Mouse (Mus musculus): ENCODE data around the gene Tubg2.
A peak's percentile ranks its signal among the peaks of the same experiment; 100 is the strongest.
"Not testable (repeated sequence)": the region's sequence is repeated elsewhere in the genome, so short reads cannot be mapped to it uniquely, and the experiment has no call there.

Gene Tubg2

DNA sequence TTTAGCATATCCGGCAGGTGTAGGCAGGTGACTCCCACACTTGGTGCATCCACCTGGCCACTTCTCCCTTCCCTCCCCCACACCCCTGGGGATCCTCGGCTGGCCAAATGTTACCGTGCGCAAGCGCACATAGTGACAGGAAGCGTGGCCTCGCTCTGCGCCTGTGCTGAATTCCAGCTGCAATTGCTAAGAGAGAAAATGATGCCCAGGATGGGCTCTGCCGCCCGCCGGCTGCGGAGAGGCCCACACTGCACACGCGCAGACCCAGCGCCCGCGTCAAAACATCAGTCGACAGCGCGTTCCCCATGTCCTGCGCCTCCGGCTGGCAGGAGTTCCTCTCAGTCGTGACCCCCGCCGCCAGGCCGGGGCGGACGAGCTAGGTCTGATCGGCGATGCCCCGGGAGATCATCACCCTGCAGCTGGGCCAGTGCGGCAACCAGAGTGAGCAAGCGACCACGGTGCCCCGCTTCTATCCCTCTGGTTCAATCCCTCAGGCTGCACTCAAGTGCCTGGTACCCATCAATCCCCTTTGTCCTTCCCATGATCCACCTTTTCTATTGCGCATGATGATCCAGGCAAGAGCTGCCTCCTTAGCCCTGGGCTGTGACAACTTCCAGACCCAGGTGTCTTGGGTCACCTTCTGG lies at the start of gene Tubg2:
TSS of gene Tubg2 (plus strand) at position 180 of the 644 bp plus-strand sequence.
- no peak for DNase-seq (ENCODE audit: extremely low read depth, low read depth, low spot score)

DNA sequence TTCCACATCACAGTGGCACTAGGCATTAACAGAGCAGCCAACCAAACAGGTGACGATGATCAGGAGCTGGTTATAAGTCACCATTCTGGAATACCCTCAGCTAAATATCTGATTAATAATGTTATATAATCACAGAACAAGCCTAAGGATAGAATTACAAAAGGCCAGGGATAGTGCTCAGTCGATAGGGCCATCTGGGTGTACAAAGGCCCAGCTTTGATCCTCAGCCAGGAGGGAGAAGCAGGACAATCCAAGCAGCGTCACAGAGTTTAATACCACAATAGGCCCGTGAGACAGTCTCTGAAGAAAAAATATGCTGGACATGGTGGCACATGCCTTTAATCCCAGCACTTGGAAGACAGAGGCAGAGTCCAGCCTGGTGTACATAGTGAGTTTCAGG lies 46.4 kb upstream of the Tubg2 start:
- no peak for DNase-seq (ENCODE audit: extremely low read depth, low read depth, low spot score)

DNA sequence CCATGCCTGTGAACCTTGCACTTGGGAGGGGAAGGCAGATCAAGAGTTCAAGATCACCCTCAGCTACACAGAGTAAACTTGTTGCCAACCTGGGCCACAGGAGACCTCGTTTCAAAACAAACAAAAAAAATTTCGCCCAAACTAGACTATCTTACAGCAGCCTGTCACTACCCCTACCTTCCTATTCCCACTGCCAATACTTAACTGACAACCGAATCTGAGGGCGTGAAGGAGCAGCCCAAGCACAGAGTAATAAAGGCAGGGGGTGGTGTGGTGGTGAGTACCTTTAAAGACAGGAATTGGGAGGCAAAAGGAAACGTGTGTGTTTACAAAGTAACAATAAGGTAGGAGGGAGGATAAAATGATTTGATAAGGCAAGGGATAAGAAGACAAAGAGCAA lies 45.0 kb upstream of the Tubg2 start:
- DNase-seq (ENCODE audit: extremely low read depth, low read depth, low spot score), result no peak

DNA sequence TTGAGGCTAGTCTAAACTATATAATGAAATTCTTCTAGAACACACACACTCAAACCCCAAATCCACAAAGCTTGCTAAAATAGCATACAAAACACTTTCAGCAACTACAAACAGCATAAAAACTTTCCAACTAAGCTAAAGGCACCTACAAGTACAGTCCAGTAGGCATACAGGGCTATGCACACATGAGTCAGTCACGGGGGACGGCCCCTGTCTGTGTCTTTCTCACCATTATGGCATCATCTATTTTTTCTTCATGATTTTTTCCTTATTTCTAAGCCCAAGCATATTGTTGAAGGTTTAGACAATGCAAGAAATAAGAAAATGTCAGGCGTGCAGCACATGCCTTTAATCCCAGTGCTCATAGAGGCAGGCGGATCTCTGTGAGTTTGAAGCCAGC lies 44.5 kb upstream of the Tubg2 start:
- no peak for DNase-seq (ENCODE audit: extremely low read depth, low read depth, low spot score)

DNA sequence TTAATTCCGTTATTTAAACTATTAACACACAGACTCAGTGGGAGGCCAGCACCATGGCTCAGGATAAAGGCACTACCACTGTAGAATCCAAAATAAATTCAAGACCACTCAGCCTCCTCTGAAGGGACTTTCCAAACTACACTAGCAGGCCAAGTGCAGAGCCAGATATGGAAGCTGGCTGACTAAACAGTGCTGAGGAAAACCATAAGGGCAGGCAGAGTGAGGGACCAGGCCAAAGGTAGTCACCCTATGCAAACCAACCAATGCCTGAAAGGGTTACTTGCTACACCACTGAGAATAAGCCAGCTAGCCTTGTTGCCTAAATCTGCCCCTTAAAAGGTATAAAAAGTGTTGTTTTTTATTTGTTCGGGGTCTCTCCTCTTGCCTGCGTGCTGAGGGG lies 43.5 kb upstream of the Tubg2 start:
- no peak for DNase-seq (ENCODE audit: extremely low read depth, low read depth, low spot score)

DNA sequence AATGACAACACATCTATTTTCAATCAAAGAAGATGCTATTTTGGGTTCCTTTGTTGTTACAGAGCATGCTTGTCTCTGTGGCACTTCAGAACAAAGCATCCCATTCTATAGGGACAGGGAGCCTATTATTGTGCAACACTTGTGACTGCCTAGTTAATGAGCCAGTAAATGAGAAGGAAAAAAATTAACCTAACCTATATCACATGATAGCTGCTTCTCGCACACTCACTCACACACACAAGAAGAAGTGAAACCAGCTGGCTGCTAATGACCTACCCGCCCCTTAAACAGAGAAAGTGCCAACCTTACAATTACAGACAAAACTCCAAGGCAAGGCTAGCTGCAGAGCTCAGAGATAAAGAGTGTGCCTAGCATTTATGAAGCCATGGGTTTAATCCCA lies 40.1 kb upstream of the Tubg2 start:
- no peak for DNase-seq (ENCODE audit: extremely low read depth, low read depth, low spot score)

DNA sequence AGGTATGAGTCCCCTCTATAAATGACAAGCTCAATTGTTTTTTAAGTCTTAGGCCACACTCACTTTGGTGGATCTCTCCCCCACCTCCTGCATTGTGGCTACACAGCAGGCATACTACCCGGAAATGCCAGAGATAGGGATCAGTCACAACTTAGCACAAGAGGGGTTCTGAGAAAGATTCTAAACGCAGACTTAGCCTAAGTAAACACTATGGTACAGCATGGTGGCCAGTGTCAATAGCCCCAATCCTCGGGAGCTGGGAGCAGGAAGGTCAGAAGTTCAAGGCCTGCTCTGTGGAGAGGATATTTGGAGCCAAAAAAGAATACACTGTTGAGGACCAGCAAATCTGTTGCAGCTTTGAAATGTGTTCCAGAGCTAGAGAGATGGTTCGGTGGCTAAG lies 37.6 kb upstream of the Tubg2 start:
- DNase-seq (ENCODE audit: extremely low read depth, low read depth, low spot score), result no peak

DNA sequence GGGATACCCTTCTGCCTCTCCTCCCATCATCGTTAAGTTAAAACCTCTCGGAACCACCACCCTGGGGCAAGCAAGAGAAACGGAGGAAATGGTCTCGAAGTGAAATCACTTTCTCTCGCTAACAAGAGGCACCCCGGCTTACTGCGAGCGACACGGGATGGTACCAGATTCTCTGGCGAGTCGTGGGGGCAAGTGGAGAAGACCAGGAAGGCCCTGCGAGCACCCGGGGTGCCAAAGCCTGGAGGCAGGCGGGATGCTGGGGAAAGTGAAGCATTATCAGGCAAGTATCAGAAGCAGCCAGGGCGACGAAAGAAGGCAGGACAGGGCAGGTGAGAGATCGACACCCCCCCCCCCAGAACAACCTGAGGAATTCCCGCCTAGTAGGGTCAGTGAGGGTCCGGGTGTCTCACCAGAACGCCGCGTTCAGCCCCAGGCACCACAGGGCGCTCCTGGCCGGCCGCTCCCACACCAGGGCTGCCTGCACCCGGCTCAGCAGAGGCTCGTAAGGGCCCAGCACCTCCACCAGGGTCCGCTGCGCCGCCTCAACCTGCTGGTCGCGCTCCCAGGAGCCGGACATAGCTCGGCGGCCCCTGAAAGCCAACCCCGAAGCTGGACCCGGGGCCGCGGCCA lies 36.5 kb upstream of the Tubg2 start:
- no peak for DNase-seq (ENCODE audit: extremely low read depth, low read depth, low spot score)

DNA sequence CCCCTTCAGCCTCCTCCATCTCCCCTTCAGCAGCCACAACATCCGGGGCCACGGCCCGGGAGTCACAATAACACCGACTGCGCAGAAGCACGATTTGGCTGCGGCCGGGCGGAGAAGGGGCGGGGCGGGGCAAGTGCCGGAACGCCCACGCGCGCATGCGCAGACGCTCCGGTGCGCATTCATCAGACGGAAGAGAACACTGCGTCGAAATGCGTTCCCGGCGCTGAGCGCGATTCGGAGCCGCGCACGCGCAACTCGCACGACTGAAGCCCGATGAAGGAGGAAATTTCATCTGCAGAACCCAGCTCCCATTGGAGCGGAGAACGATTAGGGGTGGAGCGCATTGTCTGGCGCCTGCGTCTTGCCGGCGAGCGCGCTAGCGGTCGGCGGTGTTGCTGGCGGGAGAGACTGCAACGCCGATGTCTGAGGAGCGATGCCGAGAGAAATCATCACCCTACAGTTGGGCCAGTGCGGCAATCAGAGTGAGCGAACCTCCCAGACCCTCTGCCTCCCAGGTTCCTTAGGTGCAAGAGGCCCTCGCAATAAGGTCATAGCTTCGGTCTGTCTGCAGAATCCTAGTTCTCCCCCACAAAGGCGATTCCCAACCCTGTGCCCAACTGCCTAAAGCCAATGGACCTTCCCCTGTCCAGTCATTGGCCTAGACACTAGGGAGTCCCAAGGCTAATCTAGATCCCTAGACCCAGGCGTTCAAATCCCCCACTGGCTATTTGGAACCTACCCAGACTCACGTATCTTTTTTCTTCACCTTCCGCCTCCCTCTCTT lies 35.8 kb upstream of the Tubg2 start, which contains the start of the genes Retreg3 and Tubg1:
TSS of gene Retreg3 (minus strand) at position 133 of the 784 bp plus-strand sequence.
TSS of gene Tubg1 (plus strand) at position 178 of the 784 bp plus-strand sequence.
- DNase-seq (ENCODE audit: extremely low read depth, low read depth, low spot score), result peak; percentile 83

DNA sequence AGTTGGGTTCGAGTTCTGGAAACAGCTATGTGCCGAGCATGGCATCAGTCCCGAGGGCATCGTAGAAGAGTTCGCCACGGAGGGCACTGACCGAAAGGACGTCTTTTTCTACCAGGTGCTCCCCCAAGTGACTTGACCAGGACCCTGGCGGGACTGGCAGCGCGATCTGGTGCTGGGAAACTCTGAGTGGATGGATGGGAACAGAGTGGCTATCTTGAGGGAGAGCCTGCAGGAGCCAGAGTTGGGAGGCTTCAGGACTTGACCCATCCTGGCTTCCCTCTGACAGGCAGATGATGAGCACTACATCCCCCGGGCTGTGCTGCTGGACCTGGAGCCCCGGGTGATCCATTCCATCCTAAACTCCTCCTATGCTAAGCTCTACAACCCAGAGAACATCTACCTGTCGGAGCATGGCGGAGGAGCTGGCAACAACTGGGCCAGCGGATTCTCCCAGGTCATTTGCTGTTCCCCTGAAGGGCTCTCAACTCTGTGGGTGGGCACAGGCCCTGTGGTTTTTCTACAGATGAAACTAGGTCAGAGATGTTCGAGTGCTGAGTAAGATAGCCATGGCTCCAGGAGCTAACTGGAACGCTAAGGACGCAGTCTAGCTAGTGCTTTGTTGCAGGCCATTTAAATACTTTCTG lies 35.0 kb upstream of the Tubg2 start:
- DNase-seq (ENCODE audit: extremely low read depth, low read depth, low spot score), result no peak

DNA sequence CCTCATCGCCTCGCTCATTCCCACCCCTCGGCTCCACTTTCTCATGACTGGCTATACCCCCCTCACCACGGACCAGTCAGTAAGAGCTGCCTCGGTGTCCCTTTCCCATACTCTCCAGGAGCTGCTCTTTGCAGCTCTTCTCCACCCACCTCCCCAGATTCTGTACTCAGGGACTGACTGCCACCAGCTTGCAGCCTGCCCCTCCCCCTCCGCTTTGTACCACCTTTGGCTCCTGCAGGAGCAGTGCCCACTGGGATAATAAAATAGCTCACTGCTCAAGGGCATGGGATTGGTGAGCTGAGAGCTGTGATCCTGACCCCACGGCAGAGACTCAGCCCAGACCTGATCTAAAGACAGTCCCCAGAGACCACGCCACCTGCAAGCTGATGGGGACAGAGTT lies 31.2 kb upstream of the Tubg2 start:
- DNase-seq (ENCODE audit: extremely low read depth, low read depth, low spot score), result not testable (repeated sequence)

DNA sequence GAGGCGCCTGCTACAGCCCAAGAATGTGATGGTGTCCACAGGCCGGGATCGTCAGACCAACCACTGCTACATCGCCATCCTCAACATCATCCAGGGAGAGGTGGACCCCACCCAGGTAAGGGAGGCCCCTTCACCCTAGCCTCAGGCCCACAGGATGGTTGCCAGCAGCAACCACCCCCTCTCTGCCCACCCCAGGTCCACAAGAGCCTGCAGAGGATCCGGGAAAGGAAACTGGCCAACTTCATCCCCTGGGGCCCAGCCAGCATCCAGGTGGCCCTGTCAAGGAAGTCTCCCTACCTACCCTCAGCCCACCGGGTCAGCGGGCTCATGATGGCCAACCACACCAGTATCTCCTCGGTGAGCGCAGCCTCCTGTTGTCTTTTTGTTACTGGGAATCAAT lies 30.7 kb upstream of the Tubg2 start:
- not testable (repeated sequence) for DNase-seq (ENCODE audit: extremely low read depth, low read depth, low spot score)

DNA sequence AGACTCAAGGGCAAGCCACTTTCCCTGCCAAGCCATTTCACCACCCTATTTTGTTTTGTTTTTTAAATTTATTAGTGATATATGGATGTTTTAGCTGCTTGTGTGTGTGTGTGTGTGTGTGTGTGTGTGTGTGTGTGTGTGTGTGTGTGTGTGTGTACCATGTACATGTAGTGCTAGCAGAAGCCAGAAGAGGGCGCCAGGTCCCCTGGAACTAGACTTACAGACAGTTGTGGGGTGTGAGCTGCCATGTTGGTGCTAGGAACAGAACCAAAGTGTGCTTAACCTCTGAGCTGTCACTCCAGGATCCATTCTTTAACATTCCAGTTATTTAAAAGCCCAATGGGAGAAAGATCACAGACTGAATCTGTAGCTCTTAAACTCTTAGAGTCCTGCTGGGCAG lies 28.6 kb upstream of the Tubg2 start:
- DNase-seq (ENCODE audit: extremely low read depth, low read depth, low spot score), result no peak

DNA sequence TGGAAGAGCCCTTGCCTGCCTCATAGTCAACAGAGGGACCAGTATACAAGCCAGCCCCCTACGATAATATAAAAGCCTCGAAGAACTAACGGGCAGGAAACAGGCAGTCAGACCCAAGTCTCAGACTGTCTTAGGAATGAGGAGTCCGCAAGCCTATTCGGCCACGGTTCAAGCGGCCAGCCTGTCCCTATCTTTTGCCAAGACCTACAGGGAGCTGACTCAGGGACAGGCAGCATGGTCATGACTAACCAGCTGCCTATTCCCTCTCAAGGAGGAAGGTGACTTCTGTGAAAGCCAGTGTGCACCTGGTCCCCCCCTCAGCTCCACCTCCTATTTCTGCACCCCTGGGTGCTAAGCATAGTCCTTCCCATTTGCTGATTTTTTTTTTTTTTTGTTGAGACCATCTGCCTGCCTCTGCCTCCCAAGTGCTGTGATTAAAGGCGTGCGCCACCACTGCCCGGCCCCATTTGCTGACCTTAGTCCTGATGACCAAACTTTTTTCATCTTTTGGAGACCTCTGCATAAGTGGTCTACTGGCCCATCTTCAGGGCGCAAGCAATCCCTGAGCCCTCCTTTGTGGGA lies 26.6 kb upstream of the Tubg2 start:
- DNase-seq (ENCODE audit: extremely low read depth, low read depth, low spot score), result no peak

DNA sequence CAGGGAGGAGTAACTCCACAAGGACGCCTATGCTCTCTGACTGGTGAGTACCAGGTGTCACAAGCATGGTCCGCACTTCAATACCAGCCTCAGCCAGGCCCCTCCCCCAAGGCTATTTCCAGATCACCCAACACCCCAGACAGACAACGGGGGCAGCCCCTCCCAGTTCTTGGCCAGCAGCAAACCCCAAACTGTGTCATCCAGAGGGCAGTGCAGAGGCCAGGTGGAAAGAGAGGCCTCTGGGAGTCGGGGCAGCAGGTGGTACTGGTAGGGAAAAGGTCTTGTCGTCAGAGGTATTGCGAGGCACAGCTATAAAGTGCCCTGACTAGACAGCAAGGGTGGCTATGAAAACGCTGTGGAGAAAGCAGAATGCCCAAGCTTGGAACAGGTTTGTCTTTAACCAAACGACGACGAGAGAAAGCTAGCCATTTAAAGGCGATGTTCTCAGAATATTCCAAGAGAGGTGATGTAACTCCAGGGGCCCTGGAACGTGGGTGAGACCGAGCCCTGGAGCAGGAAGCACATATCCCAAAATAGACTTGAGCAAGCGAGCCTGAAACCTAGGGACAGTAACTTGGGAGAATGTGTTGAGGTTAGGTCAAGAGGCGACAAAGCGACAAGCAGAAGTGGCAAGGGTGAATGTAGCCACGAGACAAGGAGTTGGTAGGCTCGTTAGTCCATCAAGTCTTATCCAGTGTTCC lies 25.5 kb upstream of the Tubg2 start:
- DNase-seq (ENCODE audit: extremely low read depth, low read depth, low spot score), result no peak

DNA sequence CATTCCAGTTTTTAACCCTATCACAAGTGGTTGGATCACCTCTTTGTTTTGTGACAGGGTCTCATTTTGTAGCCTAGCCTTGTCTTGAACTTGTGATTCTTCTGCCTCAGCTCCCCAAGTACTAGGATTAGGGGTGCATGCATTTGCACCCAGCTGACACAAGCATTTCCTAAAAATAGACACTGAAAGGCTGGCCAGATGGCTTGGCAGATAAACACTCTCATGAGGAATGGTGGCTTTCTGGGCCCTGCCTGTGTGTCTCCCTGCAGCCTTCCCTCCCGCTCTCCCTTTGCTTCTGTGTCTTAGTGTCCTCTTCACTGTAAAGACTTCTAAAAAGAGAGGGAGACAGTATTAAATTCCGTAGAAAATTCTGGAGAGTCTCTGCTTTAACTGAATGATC lies 24.5 kb upstream of the Tubg2 start:
- no peak for DNase-seq (ENCODE audit: extremely low read depth, low read depth, low spot score)

DNA sequence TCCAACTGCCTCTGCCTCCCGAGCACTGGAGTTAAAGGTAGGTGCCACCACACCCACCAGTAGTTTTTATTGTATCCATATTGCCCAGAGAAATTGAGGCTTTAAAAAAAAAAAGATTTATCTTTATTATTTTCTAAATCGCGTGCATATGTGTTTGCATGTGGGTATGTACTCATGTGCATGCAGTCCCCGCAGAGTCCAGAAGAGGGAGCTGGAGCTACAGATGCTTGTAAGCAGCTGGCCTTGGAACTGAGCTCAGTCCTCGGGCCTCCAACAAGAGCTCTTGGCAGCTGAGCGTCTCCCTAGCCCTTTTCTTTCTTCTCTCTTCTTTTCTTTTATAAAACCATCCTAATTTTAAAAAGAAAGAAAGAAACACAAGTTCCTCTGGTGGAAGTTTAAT lies 24.0 kb upstream of the Tubg2 start:
- DNase-seq (ENCODE audit: extremely low read depth, low read depth, low spot score), result no peak

DNA sequence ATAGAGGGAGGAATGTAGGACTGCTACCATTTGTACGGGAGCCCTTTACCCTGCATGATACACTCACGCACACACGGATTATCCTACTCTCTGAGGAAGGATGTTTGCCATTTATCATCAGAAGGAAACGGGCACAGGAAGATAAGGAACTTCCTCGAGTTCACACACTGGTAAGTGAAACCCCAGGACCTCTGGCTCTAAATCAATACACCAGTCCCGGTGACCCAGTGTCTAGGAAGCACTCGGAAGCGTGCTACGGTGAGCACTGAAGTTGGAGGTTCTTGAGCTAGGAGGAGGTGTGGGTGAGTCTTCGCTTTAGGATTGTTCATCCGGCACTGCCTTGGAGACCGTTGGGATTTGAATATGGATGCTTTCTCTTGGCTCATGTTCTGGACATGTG lies 22.7 kb upstream of the Tubg2 start:
- no peak for DNase-seq (ENCODE audit: extremely low read depth, low read depth, low spot score)

DNA sequence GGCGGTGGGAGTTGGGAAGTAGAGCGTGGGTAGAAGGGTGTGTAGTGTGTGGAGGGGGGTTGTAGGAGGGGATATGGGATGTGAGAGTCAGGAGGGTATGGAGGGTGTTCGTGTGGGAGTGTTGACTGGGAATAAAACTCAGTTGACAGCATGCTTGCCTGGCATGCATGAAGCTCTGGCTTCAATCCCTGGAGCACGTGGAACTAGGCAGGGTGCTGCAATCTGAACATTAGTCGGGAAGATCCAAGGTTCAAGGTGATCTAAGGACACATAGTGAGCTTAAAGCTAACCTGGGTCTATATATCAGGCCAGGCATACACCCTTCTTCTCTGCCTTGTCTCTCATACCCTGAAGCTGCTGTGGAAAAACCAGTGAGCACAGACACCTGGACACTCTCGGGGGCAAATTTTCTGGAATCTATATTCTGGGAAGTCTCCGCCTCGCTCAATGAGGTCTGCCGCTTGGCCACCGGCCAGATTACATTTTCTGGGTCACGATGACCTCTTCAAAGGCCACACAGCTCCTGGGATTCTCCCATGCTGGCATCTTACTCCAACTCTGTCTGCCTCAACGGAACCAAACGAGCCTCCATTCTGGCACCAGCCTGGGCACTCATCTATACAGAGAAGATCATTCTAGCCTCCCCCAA lies 21.4 kb upstream of the Tubg2 start:
- DNase-seq (ENCODE audit: extremely low read depth, low read depth, low spot score), result no peak

DNA sequence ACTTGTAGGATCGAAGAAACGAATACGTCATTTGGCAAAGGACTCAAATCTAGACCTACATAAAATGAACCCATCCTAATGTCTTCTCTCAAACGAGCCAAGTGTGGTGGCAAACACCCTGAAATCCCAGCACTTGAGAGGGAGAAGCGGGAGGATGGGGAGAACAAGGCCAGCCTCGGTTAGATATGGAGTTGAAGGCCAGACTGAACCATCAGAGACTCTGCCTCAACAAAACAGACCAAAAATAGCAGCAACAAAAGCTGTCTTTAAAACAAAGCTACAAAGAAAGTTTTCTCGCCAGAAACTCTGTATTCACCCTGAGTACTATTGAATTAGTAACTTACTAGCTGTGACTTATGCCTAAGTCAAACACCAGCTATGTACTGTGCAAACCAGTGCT lies 18.7 kb upstream of the Tubg2 start:
- no peak for DNase-seq (ENCODE audit: extremely low read depth, low read depth, low spot score)
